ENCODE assay signal across 8 mouse cellular contexts in genomic region chr13:9846543-9847434, GRCm38 (mm10).
DNase-seq lines count a peak whose midpoint lies in the region; ATAC-seq and TF ChIP-seq lines count a peak whose summit lies in the region.

No protein-coding gene starts in this region.

- H3K9ac ChIP-seq in liver, embryonic 12.5 days, result no peak overlapping the region
- no peak overlapping the region for H3K9ac ChIP-seq in midbrain, postnatal 0 days (replicated peaks; ENCODE audit: low read length, poor library complexity, severe bottlenecking)

- no peaks in the 10 kb centered on the region for H3K9me3 ChIP-seq in liver, embryonic 12.5 days (replicated peaks)
- no peaks in the 10 kb centered on the region for H3K9me3 ChIP-seq in limb, embryonic 10.5 days (replicated peaks)
- no peaks in the 10 kb centered on the region for H3K9me3 ChIP-seq in midbrain, postnatal 0 days (ENCODE audit: low read length)

- H3K4me1 ChIP-seq in liver, embryonic 12.5 days, result no peaks in the 10 kb centered on the region
- H3K4me1 ChIP-seq in cortical plate, adult 2 months (ENCODE audit: control insufficient read depth, insufficient read depth, low read length), result no peaks in the 10 kb centered on the region
- H3K4me1 ChIP-seq in limb, embryonic 10.5 days, result no peaks in the 10 kb centered on the region
- H3K4me1 ChIP-seq in midbrain, postnatal 0 days (ENCODE audit: insufficient read depth, low read length), result no peaks in the 10 kb centered on the region

- no peak for TF ChIP-seq POLR2A in cortical plate, adult 2 months (IDR thresholded peaks at IDR 0.05; ENCODE audit: extremely low read depth, insufficient read depth, low read length)

- ATAC-seq in liver, embryonic 12.5 days, result no peak
- ATAC-seq in midbrain, postnatal 0 days (ENCODE audit: low FRiP score), result peak; percentile 82

- H3K4me3 ChIP-seq in liver, embryonic 12.5 days, result no peak overlapping the region
- no peak overlapping the region for H3K4me3 ChIP-seq in cortical plate, adult 2 months (ENCODE audit: insufficient read depth, low read length)
- no peak overlapping the region for H3K4me3 ChIP-seq in limb, embryonic 10.5 days
- no peak overlapping the region for H3K4me3 ChIP-seq in midbrain, postnatal 0 days (ENCODE audit: low read depth, low read length)

- H3K27me3 ChIP-seq in liver, embryonic 12.5 days (replicated peaks), result no peaks in the 10 kb centered on the region
- H3K27me3 ChIP-seq in limb, embryonic 10.5 days (ENCODE audit: low read depth, poor library complexity, severe bottlenecking), result no peaks in the 10 kb centered on the region
- no peaks in the 10 kb centered on the region for H3K27me3 ChIP-seq in midbrain, postnatal 0 days (ENCODE audit: insufficient read depth, low read length)
- no peaks in the 10 kb centered on the region for H3K27me3 ChIP-seq in splenic B cell, adult 2 months (ENCODE audit: control insufficient read depth, insufficient read depth, low read length, poor library complexity, severe bottlenecking)

- no peaks in the 10 kb centered on the region for H3K36me3 ChIP-seq in liver, embryonic 12.5 days
- H3K36me3 ChIP-seq in limb, embryonic 10.5 days, result no peaks in the 10 kb centered on the region
- no peaks in the 10 kb centered on the region for H3K36me3 ChIP-seq in midbrain, postnatal 0 days (ENCODE audit: insufficient read depth, low read length)
- H3K36me3 ChIP-seq in splenic B cell, adult 2 months (ENCODE audit: control insufficient read depth, insufficient read depth, low read length, poor library complexity, severe bottlenecking), result no peaks in the 10 kb centered on the region

- TF ChIP-seq CTCF in cortical plate, adult 2 months (IDR thresholded peaks at IDR 0.05; ENCODE audit: extremely low read depth, insufficient read depth, low read length), result peak; percentile 100
- peak; percentile 100 for TF ChIP-seq CTCF in midbrain, postnatal 0 days (IDR thresholded peaks at IDR 0.05)

- DNase-seq in liver, result peak; percentile 32
- peak; percentile 42 to 78 for DNase-seq in heart, adult 18-20 months
- DNase-seq in kidney, adult 18-20 months, result peak; percentile 53
- DNase-seq in limb, embryonic 10.5 days (ENCODE audit: low spot score), result peak; percentile 74
- DNase-seq in midbrain, postnatal 0 days (ENCODE audit: low spot score), result peak; percentile 70
- peak; percentile 72 for DNase-seq in splenic B cell, adult 2 months (ENCODE audit: low read depth, low spot score)

- H3K4me2 ChIP-seq in liver, embryonic 12.5 days, result no peak overlapping the region
- H3K4me2 ChIP-seq in midbrain, postnatal 0 days (ENCODE audit: low read depth, low read length, poor library complexity, severe bottlenecking), result peak overlapping the region; percentile 15; the same call in 1 of the 2 replicates

- 33% methylated on average over 14 of the region's 14 CpGs for WGBS in liver, embryonic 12.5 days (ENCODE audit: insufficient replicate concordance)
- 44% methylated on average over 14 of the region's 14 CpGs for WGBS in limb, embryonic 10.5 days
- WGBS in midbrain, postnatal 0 days, result 30% methylated on average over 14 of the region's 14 CpGs

- no peak overlapping the region for H3K27ac ChIP-seq in liver, embryonic 12.5 days
- no peak overlapping the region for H3K27ac ChIP-seq in cortical plate, adult 2 months (ENCODE audit: insufficient read depth, low read length)
- no peak overlapping the region for H3K27ac ChIP-seq in limb, embryonic 10.5 days
- no peak overlapping the region for H3K27ac ChIP-seq in midbrain, postnatal 0 days (ENCODE audit: low read depth, low read length)
